Mouse (Mus musculus) limb, embryonic 15.5 days (tissue): ENCODE results near the gene Vmn1r188. TPM values are rescaled to one million over a fixed set of nuclear protein-coding genes. Genes with fewer than 3 reads are reported as not detected.
"Not testable (repeated sequence)": the region's sequence is repeated elsewhere in the genome, so short reads cannot be mapped to it uniquely, and the experiment has no call there.

ENCODE experiments used
- ATAC-seq: fragments of 200-750 bp; cut with Nextera tagmentation; 2 replicates; pipeline ENCODE4 v1.8.0; 2017; ENCODE audit warnings: low read depth, moderate TSS enrichment; ENCODE audit not compliant: insufficient number of reproducible peaks, low FRiP score, low TSS enrichment
- H3K27ac ChIP-seq: fragments of 300-500 bp; sonication (generic); 2 replicates; pipeline ENCODE4 v1.5.1; 2015; ENCODE audit warnings: moderate library complexity, mild to moderate bottlenecking, inconsistent platforms
- H3K27me3 ChIP-seq: fragments of 300-500 bp; sonication (generic); 2 replicates; pipeline ENCODE4 v1.6.1; 2015; ENCODE audit warnings: inconsistent platforms
- H3K36me3 ChIP-seq: fragments of 300-500 bp; sonication (generic); 2 replicates; pipeline ENCODE4 v1.6.1; 2015; ENCODE audit warnings: inconsistent platforms
- H3K4me1 ChIP-seq: fragments of 300-500 bp; sonication (generic); 2 replicates; pipeline ENCODE4 v1.6.1; 2015; ENCODE audit warnings: inconsistent platforms
- H3K4me2 ChIP-seq: fragments of 300-500 bp; sonication (generic); 2 replicates; pipeline ENCODE4 v1.6.1; 2015; ENCODE audit warnings: mild to moderate bottlenecking, inconsistent platforms
- H3K4me3 ChIP-seq: fragments of 300-500 bp; sonication (generic); 2 replicates; pipeline ENCODE4 v1.5.1; 2015; ENCODE audit warnings: mild to moderate bottlenecking, inconsistent platforms
- H3K9ac ChIP-seq: fragments of 300-500 bp; sonication (generic); 2 replicates; pipeline ENCODE4 v1.6.1; 2015; ENCODE audit warnings: inconsistent platforms
- H3K9me3 ChIP-seq: fragments of 300-500 bp; sonication (generic); 2 replicates; pipeline ENCODE4 v1.6.1; 2016; ENCODE audit warnings: inconsistent platforms
- WGBS: fragments of 180-500 bp; shearing (Covaris S2); methylation state at CpG from one replicate; pipeline ENCODE4 v1.1.7; 2015; 5-methylcytosine and 5-hydroxymethylcytosine counted together
- microRNA-seq: library from miRNA; unstranded; fragments of <30 nt; microRNA quantifications from one replicate; pipeline ENCODE4, GENCODE M21; 2016
- polyA plus RNA-seq: library from polyadenylated mRNA; unstranded; fragments of >200 nt; fragmentation: Nextera tagmentation; extraction: Ambion mirVana; gene quantifications from 2 replicates; pipeline ENCODE4 v1.2.1, GENCODE M21; 2015

Vmn1r188 gene
- polyA plus RNA-seq, 1 experiment from 2014 or later, result not detected

- Histone ChIP-seq H3K9ac (no peak overlapping the region), H3K27me3 (no peaks in the 10 kb centered on the region), H3K4me2 (no peak overlapping the region), H3K36me3 (no peaks in the 10 kb centered on the region), H3K4me1 (peaks cover 3% of the 10 kb centered on the region; the same call in 1 of the 2 replicates), H3K27ac (no peak overlapping the region), H3K4me3 (no peak overlapping the region), H3K9me3 (no peaks in the 10 kb centered on the region)
- 95% methylated on average over 1 of the region's 1 CpGs for WGBS
- no peak for ATAC-seq
Observed at GRCm38 (mm10) chr13:22053754-22054153, 30.5 kb upstream of the Vmn1r188 start.

- no peak overlapping the region for H3K4me2 ChIP-seq
- no peaks in the 10 kb centered on the region for H3K36me3 ChIP-seq
- H3K4me3 ChIP-seq, result no peak overlapping the region
- 80% methylated on average over 1 of the region's 1 CpGs for WGBS
- no peak for ATAC-seq
- no peaks in the 10 kb centered on the region for H3K9me3 ChIP-seq
- H3K27ac ChIP-seq, result no peak overlapping the region
- H3K9ac ChIP-seq, result no peak overlapping the region
- H3K4me1 ChIP-seq, result no peaks in the 10 kb centered on the region
- H3K27me3 ChIP-seq, result no peaks in the 10 kb centered on the region
Observed at GRCm38 (mm10) chr13:22061422-22061821, 22.8 kb upstream of the Vmn1r188 start.

- no peak overlapping the region for H3K4me3 ChIP-seq
- H3K9me3 ChIP-seq, result no peaks in the 10 kb centered on the region
- H3K4me1 ChIP-seq, result no peaks in the 10 kb centered on the region
- H3K9ac ChIP-seq, result no peak overlapping the region
- WGBS, result 40% methylated on average over 1 of the region's 1 CpGs
- no peaks in the 10 kb centered on the region for H3K27me3 ChIP-seq
- no peak for ATAC-seq
- no peak overlapping the region for H3K27ac ChIP-seq
- no peak overlapping the region for H3K4me2 ChIP-seq
- no peaks in the 10 kb centered on the region for H3K36me3 ChIP-seq
Observed at GRCm38 (mm10) chr13:22063468-22063867, 20.8 kb upstream of the Vmn1r188 start.

DNA sequence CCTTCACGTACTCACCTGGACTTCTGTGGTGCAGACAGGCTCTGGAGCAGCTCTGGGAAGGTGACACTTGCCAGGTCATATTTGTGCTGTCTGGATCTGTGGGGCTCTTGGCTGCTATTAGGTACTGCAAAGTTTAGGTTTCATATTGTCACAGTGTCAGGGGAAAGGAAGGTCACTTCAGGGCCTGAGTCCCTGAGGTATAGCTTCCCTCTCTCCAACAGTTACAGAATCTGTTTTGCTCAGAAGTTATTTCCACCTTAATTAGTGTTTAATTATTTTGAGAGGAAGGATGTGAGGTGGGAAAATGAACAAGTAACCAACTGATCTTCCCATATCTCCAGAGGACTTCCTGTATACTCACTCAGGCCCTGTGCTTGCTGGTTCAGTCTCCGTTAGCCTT, 21.5 kb downstream of the Vmn1r188 start, which contains the start of gene Vmn1r189:
Gene Vmn1r189 (minus strand): TSS at position 101 of the 400 bp plus-strand sequence.
- not testable (repeated sequence) for H3K9ac ChIP-seq, ATAC-seq, H3K27me3 ChIP-seq, H3K4me2 ChIP-seq, H3K4me3 ChIP-seq, H3K36me3 ChIP-seq, H3K4me1 ChIP-seq, H3K27ac ChIP-seq, H3K9me3 ChIP-seq
- 81% methylated on average over 2 of the region's 2 CpGs for WGBS

- ATAC-seq, H3K27ac ChIP-seq, H3K4me2 ChIP-seq, H3K36me3 ChIP-seq, H3K4me1 ChIP-seq, H3K27me3 ChIP-seq, H3K9me3 ChIP-seq, H3K4me3 ChIP-seq, H3K9ac ChIP-seq: not testable (repeated sequence)
- 72% methylated on average over 5 of the region's 5 CpGs for WGBS
Observed at GRCm38 (mm10) chr13:22136495-22137293, 52.5 kb downstream of the Vmn1r188 start.

Small RNAs within 50 kb of the gene (microRNA-seq; reads per million reads assigned to microRNA genes)
- gene Gm26300, result not detected
- gene Gm44390, result not detected
- not detected for gene Gm44486

Other genes with a start within 250 kb of the Vmn1r188 start
- gene Zfp184, start 139.3 kb upstream of the Vmn1r188 start, polyA plus RNA-seq, result 7.8 and 8.8 TPM in 2 replicates
- 0.15 and 0.20 TPM in 2 replicates for gene Pom121l2, start 103.2 kb upstream of the Vmn1r188 start, polyA plus RNA-seq
- 1.2 and 1.3 TPM in 2 replicates for gene Prss16, start 74.7 kb upstream of the Vmn1r188 start, polyA plus RNA-seq
- gene Hist1h2ah, start 48.9 kb upstream of the Vmn1r188 start, polyA plus RNA-seq, result 4.7 and 7.2 TPM in 2 replicates
- gene Hist1h2bk, start 48.6 kb upstream of the Vmn1r188 start, polyA plus RNA-seq, result 4.2 and 6.2 TPM in 2 replicates
- 15.8 and 18.4 TPM in 2 replicates for gene Hist1h4i, start 43.1 kb upstream of the Vmn1r188 start, polyA plus RNA-seq
- gene Hist1h2ag, start 41.5 kb upstream of the Vmn1r188 start, polyA plus RNA-seq, result 32.9 and 36.9 TPM in 2 replicates
- gene Hist1h2bj, start 41.2 kb upstream of the Vmn1r188 start, polyA plus RNA-seq, result 6.8 and 8.1 TPM in 2 replicates
- not detected in 2 replicates for gene Vmn1r189, start 21.4 kb downstream of the Vmn1r188 start, polyA plus RNA-seq
- not detected in 2 replicates for gene Vmn1r191, start 99.5 kb downstream of the Vmn1r188 start, polyA plus RNA-seq
- gene Vmn1r192, start 106.7 kb downstream of the Vmn1r188 start, polyA plus RNA-seq, result not detected in 2 replicates
- not detected in 2 replicates for gene Vmn1r193, start 138.7 kb downstream of the Vmn1r188 start, polyA plus RNA-seq
- gene Vmn1r194, start 159.8 kb downstream of the Vmn1r188 start, polyA plus RNA-seq, result not detected in 2 replicates
- gene Vmn1r195, start 186.1 kb downstream of the Vmn1r188 start, polyA plus RNA-seq, result not detected in 2 replicates
- gene Vmn1r196, start 205.5 kb downstream of the Vmn1r188 start, polyA plus RNA-seq, result not detected in 2 replicates
- not detected in 2 replicates for gene Vmn1r197, start 240.1 kb downstream of the Vmn1r188 start, polyA plus RNA-seq